Mouse (Mus musculus) T-helper 17 cell (primary cell): Measurements from ENCODE around the gene Cpne4.

ENCODE experiments used
- in situ Hi-C, 2 experiments: fragments of 300-600 bp; cut with MboI, MseI; formaldehyde crosslinking; loops; 1 replicate in 1 of 2; 2 replicates in 1 of 2; pipeline ENCODE4 v1.15.1; 2025; ENCODE audit warnings: high pct_unique_total_duplicates in 2 of 2

Cpne4 gene

DNA sequence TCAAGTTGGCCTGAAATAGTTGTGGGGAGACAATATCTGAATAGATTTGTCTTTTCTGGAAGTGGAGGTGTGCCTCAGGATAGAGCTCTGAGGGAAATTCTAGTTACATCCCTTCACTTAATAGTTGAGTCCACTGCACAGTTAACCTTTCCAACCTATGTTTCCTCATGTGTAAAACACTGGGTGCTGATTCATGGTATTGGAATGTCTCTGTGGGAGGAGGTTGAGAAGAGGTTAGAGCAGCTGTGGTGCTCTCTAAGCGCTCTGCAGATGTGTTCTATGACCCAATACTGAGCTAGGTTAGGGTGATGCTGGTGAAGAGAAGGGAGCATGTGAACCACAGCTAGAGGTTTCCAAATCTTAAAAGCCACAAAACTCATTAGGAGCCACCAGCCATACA lies 318.7 kb downstream of the Cpne4 start:
- in situ Hi-C loops = loop anchor here in 1 of 2 experiments (10.0 kb wide), 1 partner anchor 459 kb away; no protein-coding TSS in a partner anchor

GRCm38 (mm10) chr9:104872586-104872985 lies 325.5 kb downstream of the Cpne4 start:
- in situ Hi-C loops = no loop called here

DNA sequence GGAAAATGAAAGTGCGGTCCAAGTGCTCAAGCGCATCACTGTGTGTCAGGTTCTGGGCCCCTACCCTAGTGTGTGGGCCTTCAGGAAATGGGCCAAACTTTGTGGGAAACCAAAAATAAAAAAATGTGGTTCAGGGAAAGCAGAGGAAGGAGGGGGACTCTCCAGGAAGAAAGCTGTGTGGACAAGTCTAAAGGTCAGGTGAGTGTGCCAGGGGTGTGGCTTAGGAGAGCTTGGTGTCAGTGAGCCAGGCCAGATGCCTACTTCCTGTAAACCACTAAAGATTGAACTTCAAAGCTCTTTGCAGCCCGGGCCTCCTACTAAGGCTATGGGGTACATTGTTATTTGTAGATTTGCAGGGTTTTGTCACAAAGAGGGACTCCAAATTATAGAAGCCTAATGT lies 327.1 kb downstream of the Cpne4 start:
- in situ Hi-C loops = no loop called here

DNA sequence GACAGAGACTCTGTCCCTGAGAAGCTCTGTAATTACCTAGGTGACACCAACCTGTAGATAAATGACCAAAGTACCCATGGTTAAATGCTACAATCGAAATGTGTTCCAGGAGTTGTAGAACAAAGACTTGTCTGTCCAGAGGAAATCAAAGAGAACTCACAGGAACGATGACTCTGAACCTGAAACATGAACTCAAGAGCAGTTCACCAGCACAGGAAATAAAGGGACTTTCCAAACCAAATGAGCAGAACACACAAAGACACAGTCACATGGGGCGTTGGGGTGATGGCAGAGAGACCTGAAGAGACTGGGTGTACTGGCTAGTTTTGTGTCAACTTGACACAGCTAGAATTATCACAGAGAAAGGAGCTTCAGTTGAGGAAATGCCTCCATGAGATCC lies 329.9 kb downstream of the Cpne4 start:
- in situ Hi-C loops = no loop called here

DNA sequence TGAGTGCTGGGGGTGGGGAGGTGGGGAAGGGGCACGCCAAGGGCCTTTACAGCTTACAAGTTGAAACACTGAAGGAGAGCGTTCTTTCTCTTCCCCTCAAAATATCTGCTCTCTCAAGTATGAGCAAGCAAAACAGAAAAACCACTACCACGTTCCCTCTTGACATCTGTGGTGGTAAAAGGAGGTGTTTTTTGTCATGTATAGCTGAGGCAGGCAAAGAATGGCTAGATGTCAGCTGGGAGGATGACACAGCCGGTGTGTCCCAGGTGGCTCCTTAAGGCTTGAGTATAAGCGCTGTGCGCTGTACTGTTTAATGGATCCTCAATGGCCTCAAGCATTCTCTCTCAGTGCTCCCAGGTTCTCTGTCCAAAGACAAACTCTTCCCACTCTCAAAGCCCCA lies 331.5 kb downstream of the Cpne4 start:
- in situ Hi-C loops = no loop called here

DNA sequence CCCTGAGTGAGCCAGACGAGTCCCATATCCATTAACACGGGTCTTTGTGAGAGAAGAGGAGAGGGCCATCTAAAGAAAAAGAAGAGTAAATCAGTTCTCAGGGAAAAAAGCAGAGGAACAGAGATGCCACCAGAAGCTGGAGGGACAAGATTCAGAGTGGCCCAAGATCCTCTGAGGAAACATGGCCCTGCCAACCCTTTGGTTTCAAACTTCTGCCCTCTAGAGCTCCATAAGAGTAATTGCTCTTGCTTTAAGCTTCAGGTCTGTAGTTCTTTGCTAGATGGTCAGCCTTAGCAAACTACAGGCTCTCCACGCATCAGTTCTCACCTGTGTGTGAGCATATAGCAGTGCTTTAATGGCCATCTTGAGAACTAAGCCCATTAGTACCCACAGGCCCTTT lies 343.4 kb downstream of the Cpne4 start:
- in situ Hi-C loops = no loop called here

GRCm38 (mm10) chr9:104895360-104895759 lies 348.3 kb downstream of the Cpne4 start:
- in situ Hi-C loops = no loop called here

GRCm38 (mm10) chr9:104901118-104901517 lies 354.0 kb downstream of the Cpne4 start:
- in situ Hi-C loops = no loop called here

GRCm38 (mm10) chr9:104901827-104902226 lies 354.7 kb downstream of the Cpne4 start:
- in situ Hi-C loops = no loop called here

- in situ Hi-C loops = no loop called here
Observed at GRCm38 (mm10) chr9:104912686-104913085, 365.6 kb downstream of the Cpne4 start.

DNA sequence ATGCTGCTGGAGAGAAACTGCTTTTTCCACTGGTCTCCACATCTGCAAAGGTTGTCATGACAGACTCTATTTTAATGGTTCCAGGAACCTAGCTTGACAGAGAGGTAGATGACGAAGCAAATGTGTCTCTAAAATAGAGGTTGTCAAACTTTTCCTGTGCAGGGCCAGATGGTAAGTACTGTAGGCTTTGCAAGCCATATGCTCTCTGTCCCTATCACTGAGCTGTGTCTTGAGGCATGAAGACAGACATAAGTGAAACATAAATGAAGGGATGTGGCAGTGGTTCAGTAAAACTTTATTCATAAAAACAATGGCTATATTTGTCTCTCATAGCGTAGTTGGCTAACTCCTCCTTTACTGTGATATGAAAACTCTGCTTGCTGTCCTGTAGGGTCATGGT lies 366.2 kb downstream of the Cpne4 start:
- in situ Hi-C loops = no loop called here

DNA sequence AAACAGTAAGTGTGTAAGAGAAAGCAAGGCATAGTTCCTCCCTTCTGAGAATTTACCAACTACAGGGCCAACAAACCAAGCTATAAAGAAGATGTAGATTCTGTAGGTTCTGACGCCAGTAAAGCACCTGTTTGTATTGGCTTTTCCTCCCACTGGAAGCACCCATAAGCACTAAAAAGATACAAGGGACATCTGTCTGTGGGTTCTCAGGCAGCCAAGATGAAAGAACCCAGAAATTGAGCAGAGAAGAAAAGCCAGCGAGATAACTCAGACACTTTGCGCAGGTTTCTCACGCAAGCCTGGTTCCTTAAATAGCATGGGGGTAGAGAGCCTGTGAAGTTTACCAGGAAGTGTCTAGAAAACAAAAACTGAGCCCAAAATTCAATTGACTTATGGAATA lies 374.1 kb downstream of the Cpne4 start:
- in situ Hi-C loops = no loop called here

GRCm38 (mm10) chr9:104922051-104922450 lies 375.0 kb downstream of the Cpne4 start:
- in situ Hi-C loops = no loop called here

GRCm38 (mm10) chr9:104928806-104929205 lies 381.7 kb downstream of the Cpne4 start:
- in situ Hi-C loops = no loop called here

DNA sequence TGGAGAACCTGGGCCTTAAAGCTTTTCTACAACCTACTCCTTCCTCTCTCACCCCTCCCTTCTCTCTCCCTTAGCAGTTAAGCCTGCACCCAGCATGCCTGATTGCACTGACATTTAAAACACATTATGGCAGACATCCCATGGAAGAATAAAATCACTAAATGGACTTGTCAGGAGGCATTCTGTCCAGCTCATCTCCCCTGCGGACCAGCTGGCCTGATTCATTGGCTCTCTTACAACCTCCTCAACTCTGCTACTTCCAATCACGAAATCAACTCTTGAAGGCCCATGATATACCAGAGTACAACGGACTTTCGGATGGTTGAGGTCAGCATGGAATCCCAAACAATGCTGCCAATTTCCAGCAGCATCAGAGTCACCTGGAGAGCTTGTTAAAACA lies 393.3 kb downstream of the Cpne4 start:
- in situ Hi-C loops = loop anchor here in 1 of 2 experiments (10.0 kb wide), 1 partner anchor 284 kb away; no protein-coding TSS in a partner anchor

- in situ Hi-C loops = no loop called here
Observed at GRCm38 (mm10) chr9:104950551-104950950, 403.5 kb downstream of the Cpne4 start.

GRCm38 (mm10) chr9:104952176-104952575 lies 405.1 kb downstream of the Cpne4 start:
- in situ Hi-C loops = no loop called here

DNA sequence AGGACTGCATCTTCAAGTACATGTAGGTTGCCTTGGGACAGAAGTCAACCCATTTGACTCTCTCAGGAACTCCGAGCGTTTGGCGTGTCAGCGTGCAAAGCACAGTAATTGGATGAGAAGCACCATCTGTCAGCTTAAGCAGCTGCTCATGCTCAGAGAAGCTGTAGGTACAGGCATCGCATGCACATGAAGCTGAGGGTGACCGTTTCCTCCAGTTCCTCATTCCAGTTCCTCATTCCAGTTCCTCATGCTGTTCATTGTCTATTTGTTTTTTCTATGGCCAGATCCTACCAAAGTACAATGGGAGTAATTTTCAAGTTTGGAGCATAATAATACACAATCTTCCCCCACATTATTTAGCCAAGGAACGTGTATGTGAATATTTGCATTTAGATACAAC lies 425.7 kb downstream of the Cpne4 start:
- in situ Hi-C loops = no loop called here

DNA sequence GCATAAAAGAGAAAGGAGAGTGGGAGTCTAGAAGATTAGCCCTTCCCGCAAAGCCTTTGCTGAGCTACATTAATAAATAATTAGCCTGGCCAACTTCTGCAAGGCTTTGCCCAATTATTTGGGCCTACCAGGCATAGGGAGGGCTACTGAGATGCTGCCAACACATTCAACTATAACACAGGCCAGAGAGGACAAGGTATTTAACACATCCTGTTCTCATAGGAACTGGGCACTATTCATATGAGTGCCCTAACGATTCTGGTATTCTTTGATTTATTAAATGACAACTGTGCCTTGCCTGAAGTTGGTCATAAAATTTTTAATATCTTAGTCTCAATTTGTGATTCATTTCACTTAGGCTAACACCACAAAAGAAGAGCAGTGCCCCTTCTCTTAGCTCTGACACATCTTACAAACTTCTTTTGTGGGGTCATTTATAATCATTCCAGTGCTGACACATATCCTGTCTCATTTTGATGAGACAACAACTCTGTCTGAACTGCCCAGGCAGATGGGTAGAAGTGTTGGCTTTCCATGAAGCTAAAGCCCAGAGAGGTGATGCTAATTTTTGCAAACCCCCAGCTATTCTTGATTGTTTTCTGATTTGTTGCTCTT lies 435.0 kb downstream of the Cpne4 start:
- in situ Hi-C loops = no loop called here

- in situ Hi-C loops = no loop called here
Observed at GRCm38 (mm10) chr9:104998225-104998624, 451.1 kb downstream of the Cpne4 start.

DNA sequence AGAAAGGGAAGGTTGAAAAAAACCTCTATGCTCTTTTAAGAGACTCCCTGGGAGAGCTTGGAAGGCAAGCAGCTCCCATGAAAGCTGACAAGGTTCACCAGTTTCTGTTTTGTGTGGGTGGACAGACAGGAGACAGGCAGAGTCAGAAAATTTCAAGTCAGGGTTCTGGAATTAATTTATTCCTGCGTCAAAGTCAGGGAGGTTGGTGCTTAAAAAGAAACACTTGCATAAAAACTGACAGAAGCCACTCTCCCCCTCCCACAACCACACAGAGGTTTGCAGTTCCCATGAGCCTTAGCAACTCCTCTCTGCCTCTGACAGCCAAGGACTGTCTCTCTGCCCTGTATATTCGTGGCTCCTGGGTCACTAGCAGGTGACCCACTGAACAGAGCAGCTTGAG lies 463.6 kb downstream of the Cpne4 start:
- in situ Hi-C loops = no loop called here

- in situ Hi-C loops = no loop called here
Observed at GRCm38 (mm10) chr9:105018186-105018585, 471.1 kb downstream of the Cpne4 start.

DNA sequence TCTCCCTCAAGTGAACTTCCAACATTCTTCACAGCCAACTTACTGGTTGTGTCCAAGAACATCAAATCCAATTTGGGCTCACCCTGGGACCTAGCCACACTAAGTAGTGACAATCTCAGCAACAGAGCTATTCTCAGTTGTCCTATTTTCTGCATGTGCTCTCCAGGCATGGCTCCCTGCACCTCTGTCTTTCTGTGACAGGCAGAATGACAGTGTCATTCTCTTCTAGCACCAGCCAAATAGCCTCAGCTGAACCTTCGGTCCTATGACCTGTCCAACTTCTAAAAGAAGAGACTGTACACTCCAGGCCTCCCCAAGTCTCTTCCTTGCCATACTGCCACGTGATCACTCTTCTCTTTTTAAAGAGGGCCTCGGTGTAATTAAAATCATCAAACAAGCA lies 481.2 kb downstream of the Cpne4 start:
- in situ Hi-C loops = no loop called here

GRCm38 (mm10) chr9:105032572-105032971 lies 485.5 kb downstream of the Cpne4 start:
- in situ Hi-C loops = no loop called here
